Mouse (Mus musculus) layer of hippocampus, postnatal 25 days (tissue): ENCODE measurements around the gene Gcsh. TPM values are rescaled to one million over a fixed set of nuclear protein-coding genes. Genes with fewer than 3 reads are reported as not detected.

ENCODE experiments used
- total RNA-seq, 2 experiments: library from RNA; stranded (reverse); gene quantifications; 2 replicates each; pipeline ENCODE4 v1.2.3; 2021

Gene Gcsh
- total RNA-seq, 2 experiments from 2014 or later: 42.0 to 45.7 TPM

Other genes with a start within 250 kb of the Gcsh start
- 10 to 100 TPM; 13.2 to 17.6 TPM for gene Cmc2, start 72.1 kb downstream of the Gcsh start, total RNA-seq
- 1 to 10 TPM; 1.2 to 1.3 TPM for gene Cenpn, start 71.8 kb downstream of the Gcsh start, total RNA-seq
- gene Atmin, start 50.1 kb downstream of the Gcsh start, total RNA-seq: 10 to 100 TPM; 37.0 to 42.9 TPM
- 1 to 10 TPM; 8.1 to 8.5 TPM for gene 1700030J22Rik, start 14.6 kb downstream of the Gcsh start, total RNA-seq
- gene Pkd1l2, start 88.9 kb upstream of the Gcsh start, total RNA-seq: under 1 TPM in 1 of 2 experiments, not detected in 1; 0.10 TPM
- not detected for gene Bco1, start 102.3 kb upstream of the Gcsh start, total RNA-seq
- 10 to 100 TPM; 15.0 to 18.3 TPM for gene Gan, start 164.6 kb upstream of the Gcsh start, total RNA-seq